Mouse (Mus musculus) 3T3-L1 (cell line): Measurements from ENCODE around the gene Gm20388.

Source experiments
- DNase-seq: peaks from one replicate; pipeline ENCODE4 v3.0.0-alpha.2; 2015; ENCODE audit warnings: low read depth, low spot score

Gm20388 gene

GRCm38 (mm10) chr8:122461473-122462148 lies 2551.0 kb downstream of the Gm20388 start:
- DNase-seq, result peak; percentile 87

GRCm38 (mm10) chr8:122462510-122462909 lies 2551.9 kb downstream of the Gm20388 start:
- DNase-seq, result peak; percentile 20

- no peak for DNase-seq
Observed at GRCm38 (mm10) chr8:122463651-122464640, 2553.3 kb downstream of the Gm20388 start.

DNA sequence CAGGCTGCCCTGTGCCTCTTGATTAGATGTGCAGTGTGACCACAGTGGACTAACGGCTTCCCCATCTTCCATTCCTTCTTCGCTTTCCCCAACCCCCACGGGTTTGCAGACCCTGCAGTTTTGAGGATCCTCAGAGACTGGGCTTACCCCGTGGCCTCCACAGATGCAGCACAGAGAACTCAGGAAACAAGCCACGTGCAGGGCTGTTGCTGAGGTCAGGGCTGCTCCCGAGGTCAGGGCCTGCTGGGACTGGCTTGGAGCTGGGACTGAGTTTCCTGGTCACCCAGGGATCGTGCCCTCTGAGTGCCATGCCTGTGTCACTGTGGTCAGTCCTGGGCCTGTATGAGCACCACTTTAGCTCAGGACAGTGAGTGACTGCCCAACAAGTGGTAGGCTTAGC lies 2554.3 kb downstream of the Gm20388 start:
- DNase-seq, result no peak

DNA sequence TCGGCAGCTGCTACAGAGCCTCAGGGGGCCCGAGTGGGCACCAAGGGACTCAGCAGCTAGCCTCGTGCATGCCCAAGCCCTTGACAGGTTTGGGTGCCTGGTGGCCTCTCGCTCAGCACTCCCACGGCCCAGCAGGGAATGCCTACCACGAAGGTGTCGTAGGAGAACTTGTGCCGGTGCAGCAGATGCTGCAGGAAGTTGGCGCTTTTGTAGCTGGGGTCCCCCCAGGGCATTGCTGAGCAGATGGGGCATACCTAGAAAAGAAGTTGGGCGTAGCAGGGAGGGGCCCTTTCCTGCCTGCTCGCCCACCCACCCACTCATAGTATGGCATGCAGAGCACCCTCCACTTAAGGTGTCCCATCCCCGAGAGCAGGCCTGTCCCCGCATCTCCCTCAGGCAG lies 2557.2 kb downstream of the Gm20388 start:
- no peak for DNase-seq

GRCm38 (mm10) chr8:122469407-122469806 lies 2558.8 kb downstream of the Gm20388 start:
- DNase-seq, result no peak

DNA sequence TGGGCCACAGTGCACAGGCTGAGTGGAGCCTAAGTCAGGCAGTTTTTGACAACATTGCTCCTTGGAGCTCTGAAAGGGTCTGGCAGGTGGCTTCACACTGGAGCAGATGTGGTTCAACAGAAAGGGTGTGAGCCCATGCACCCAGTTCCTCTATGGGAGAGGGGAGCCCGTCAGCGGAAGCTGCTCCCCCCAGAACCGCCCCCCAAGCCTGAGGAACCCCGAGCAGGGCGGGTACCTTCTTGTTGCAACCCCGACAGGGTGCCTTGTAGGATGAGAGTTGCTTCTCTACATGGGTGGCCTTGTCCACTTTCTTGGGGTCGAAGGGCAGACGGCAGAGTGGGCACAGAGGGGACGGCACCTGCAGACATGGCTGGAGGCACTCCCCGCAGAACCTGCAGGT lies 2559.3 kb downstream of the Gm20388 start:
- no peak for DNase-seq

- DNase-seq, result no peak
Observed at GRCm38 (mm10) chr8:122470691-122471090, 2560.1 kb downstream of the Gm20388 start.

- no peak for DNase-seq
Observed at GRCm38 (mm10) chr8:122473911-122474421, 2563.3 kb downstream of the Gm20388 start.

- peak; percentile 70 for DNase-seq
Observed at GRCm38 (mm10) chr8:122474951-122475560, 2564.4 kb downstream of the Gm20388 start.

- peak; percentile 77 for DNase-seq
Observed at GRCm38 (mm10) chr8:122475580-122476320, 2565.1 kb downstream of the Gm20388 start, which contains the start of the genes Rnf166 and Ctu2. TSS of gene Rnf166 (minus strand) at chr8:122476064. TSS of gene Ctu2 (plus strand) at chr8:122476143.

GRCm38 (mm10) chr8:122482448-122482847 lies 2571.8 kb downstream of the Gm20388 start:
- DNase-seq, result no peak

DNA sequence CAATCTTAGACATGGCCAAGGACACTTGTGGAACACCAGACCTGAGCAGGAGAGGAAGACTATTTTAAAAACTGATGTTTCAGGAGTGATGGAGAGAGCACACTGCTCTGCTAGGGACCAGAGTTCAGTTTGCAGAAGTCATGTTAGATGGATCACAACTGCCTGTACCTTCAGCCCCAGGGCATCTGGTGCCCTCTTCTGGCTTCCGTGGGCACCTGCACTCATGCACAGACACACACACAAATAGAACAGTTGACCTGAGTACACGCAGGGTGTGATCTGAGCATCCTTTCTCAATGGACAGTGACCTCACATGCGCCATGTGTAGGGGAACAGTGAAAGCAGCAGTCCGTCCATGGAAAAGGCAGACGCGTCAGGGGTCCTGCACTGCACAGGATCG lies 2573.2 kb downstream of the Gm20388 start:
- peak; percentile 25 for DNase-seq

DNA sequence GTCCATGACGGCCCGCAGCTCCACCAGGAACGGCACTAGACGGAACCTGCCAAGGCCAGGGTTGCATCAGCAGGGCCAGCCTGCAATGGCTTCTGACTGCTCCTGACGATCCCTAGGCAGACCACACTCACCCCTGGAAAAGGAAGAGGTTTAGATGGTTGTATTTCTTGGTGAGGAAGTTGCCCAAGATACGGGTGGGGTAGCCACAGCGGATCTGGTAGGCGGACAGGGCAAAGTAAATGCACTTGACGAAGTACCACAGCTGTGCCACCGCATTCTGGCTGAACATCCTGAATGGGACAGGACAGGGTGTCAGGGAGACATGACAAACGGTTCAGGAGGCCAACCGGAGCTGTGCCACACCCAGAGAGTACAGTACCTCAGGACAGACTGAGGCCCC lies 2574.2 kb downstream of the Gm20388 start:
- no peak for DNase-seq

DNA sequence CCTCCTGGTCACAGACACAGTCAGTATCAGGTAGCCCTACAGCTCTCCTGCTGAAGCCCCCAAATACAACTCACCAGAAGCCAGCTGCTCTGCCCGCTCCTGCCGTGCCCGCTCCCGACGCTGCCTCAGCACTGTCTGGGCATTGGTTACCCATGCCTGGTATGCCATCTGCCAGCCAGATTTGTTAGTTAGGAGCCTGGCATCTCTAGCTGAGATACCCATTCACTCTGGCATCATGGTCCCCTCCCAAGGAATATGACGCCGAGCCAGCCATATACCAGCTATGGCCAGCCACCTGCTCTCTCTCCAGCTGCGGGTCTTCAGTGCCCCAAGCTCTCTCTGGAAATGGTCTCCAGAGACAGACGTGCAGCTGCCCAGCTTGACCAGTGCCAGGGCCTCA lies 2577.7 kb downstream of the Gm20388 start:
- DNase-seq, result no peak

GRCm38 (mm10) chr8:122497016-122497734 lies 2586.5 kb downstream of the Gm20388 start:
- DNase-seq, result no peak

GRCm38 (mm10) chr8:122497912-122498311 lies 2587.3 kb downstream of the Gm20388 start:
- DNase-seq, result no peak

DNA sequence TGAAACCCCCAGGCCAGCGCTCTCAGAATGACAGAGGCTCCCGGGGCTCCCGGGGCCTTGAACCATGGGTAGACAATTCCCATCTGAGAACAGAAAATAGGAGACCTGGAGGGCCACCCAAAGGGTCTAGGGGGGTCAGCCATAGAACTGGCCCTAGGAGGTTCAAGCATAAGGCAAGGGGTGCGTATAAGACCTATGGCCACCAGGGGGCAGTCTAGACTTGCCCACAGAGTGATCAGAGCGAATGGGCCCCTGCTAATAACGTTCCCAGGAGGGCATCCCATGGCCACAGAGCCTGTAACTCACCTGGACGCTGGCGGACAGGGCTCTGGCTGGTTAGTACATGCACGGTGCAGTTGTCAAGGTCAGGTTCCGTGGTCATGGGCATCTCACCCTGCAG lies 2590.2 kb downstream of the Gm20388 start:
- peak; percentile 88 for DNase-seq

DNA sequence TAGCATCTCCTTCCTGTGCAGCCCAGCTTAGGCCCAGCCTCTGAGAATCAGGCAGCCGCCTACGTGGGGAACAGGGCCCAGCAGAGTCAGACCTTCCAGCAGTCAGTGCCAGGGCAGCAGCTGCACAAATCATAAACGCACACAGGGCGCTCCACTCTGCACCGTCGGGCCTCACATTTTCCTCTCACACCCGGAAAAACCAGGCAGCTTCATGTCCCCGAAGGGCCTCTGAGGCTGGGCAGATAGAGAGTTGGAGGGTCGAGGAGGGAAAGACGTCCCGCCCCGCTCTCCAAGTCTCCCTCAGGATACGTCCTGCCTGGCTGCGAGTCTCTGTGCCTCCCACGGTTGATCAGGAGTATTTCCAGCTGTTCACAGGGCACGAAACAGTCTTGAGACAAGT lies 2600.9 kb downstream of the Gm20388 start:
- DNase-seq, result no peak

DNA sequence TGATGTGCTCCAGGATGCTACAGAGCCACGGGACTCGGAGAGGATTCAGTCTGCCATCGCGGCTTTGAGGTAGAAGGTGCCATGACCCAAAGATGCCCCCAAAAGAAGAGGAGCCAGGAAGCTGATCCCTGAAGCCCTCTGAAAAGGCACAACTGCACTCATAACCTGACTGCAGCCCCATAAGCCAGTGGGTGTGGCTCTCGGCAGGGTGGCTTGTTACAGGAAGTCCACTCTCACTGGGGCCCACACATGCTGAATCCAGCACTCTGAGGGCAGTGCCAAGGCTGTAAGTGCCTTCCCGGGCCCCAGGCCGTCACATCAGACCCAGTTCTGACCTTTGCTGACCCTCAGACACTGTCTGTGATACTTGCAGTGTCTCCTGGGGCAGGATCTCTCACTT lies 2601.8 kb downstream of the Gm20388 start:
- no peak for DNase-seq

GRCm38 (mm10) chr8:122515699-122516098 lies 2605.1 kb downstream of the Gm20388 start:
- DNase-seq, result no peak
